Mouse (Mus musculus) MEL (cell line): ENCODE results near the gene Nol7.

Experiments
- CHD1 ChIP-seq: IDR thresholded peaks from 2 replicates; pipeline ENCODE4 v1.6.1; 2012; ENCODE audit warnings: low read depth, mild to moderate bottlenecking, inconsistent platforms, low read length, improper control_type of control experiment
- CTCF ChIP-seq, 3 experiments: IDR thresholded peaks in 2 of 3; conservative IDR thresholded peaks in 1 of 3; 2 replicates each; pipeline ENCODE4 v1.5.1; 2011 to 2012; ENCODE audit warnings: low read length in 3 of 3, low read depth in 2 of 3, mild to moderate bottlenecking in 2 of 3, improper control_type of control experiment in 1 of 3, inconsistent platforms in 1 of 3, mixed read lengths in 1 of 3, moderate library complexity in 1 of 3; ENCODE audit not compliant: control insufficient read depth in 1 of 3, insufficient read depth in 1 of 3, poor library complexity in 1 of 3, severe bottlenecking in 1 of 3
- POLR2A ChIP-seq, 2 experiments: IDR thresholded peaks; 2 replicates each; pipeline ENCODE4 v1.6.1; 2011 to 2012; ENCODE audit warnings: low read length in 2 of 2, mild to moderate bottlenecking in 2 of 2, control low read depth in 1 of 2, improper control_type of control experiment in 1 of 2, low read depth in 1 of 2, moderate library complexity in 1 of 2; ENCODE audit not compliant: control insufficient read depth in 1 of 2, insufficient read depth in 1 of 2, poor library complexity in 1 of 2
- POLR2AphosphoS2 ChIP-seq: IDR thresholded peaks from 2 replicates; pipeline ENCODE4 v1.6.1; 2011; ENCODE audit warnings: low read length, improper control_type of control experiment
- TBP ChIP-seq: IDR thresholded peaks from 2 replicates; pipeline ENCODE4 v1.8.0; 2011; ENCODE audit warnings: low read depth, low read length, improper control_type of control experiment
- TCF12 ChIP-seq: IDR thresholded peaks from 2 replicates; pipeline ENCODE4 v1.6.1; 2014; ENCODE audit warnings: low read depth, mild to moderate bottlenecking, inconsistent platforms, low read length, improper control_type of control experiment, moderate library complexity

DNA sequence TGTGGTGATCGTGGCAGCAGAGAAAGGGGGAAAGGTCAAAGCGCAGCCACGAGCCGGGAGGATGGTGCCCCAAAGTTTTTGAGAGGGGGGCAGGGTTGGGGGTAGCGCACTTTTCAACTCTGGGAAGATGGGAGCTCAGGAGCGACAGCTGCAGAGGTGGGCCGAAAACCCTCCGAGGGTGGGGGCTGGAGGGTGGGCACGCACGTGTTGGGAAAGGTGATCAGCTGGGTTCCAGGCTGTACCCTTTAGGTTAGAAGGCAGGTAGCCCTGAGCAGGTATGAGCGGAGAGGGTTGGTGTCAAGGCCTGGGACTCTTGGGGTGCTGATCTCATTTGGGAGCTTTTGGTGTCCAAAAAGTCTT, 32.4 kb upstream of the Nol7 start:
- no peak for TF ChIP-seq TCF12
- no peak for TF ChIP-seq CTCF (IDR thresholded peaks at IDR 0.05 in 2 of 3, conservative IDR thresholded peaks at IDR 0.05 in 1 of 3; ENCODE audit: control insufficient read depth in 1 of 3, insufficient read depth in 1 of 3, low read depth in 2 of 3, low read length in 3 of 3, poor library complexity in 1 of 3, severe bottlenecking in 1 of 3)
- TF ChIP-seq CHD1 = no peak
- TF ChIP-seq TBP = no peak
- TF ChIP-seq POLR2A (IDR thresholded peaks at IDR 0.05; ENCODE audit: control insufficient read depth in 1 of 2, insufficient read depth in 1 of 2, low read depth in 1 of 2, low read length in 2 of 2, poor library complexity in 1 of 2) = no peak
- no peak for TF ChIP-seq POLR2AphosphoS2
